Mouse (Mus musculus): ENCODE data around the gene Klk1b24. TPM values are rescaled to one million over a fixed set of nuclear protein-coding genes. Genes with fewer than 3 reads are reported as not detected.
"Not testable (repeated sequence)": the region's sequence is repeated elsewhere in the genome, so short reads cannot be mapped to it uniquely, and the experiment has no call there.

Gene Klk1b24
- not detected for total RNA-seq (2021)

GRCm38 (mm10) chr7:44187936-44188335 lies at the start of gene Klk1b24:
TSS of gene Klk1b24 (plus strand) at chr7:44188236.
- intact Hi-C loops (cut with DNase I); DNase-seq (ENCODE audit: low spot score): not testable (repeated sequence)

- no peak for DNase-seq (ENCODE audit: low spot score)
- intact Hi-C loops (cut with DNase I): no loop called here
Observed at GRCm38 (mm10) chr7:44179299-44180045, 8.6 kb upstream of the Klk1b24 start.

DNA sequence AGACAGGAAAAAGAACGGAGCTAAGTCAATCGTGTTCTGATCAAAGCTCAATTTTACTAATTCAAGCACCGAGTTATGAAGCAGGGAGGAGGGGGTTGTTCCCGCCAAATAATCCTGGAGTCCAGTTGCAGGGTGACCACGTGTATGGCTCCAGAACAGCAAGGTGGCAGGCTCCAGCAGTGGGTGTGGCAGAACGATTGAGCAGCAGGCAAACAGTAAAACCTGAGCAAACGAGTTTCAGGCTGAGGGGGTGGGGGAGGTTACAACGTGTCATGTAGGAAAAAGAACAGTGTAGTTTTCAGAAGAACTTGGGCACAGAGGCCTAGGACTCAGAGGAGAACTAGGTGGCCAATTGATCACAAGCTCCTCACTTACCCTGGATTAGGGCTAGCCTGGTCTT lies 1.5 kb upstream of the Klk1b24 start:
- DNase-seq (ENCODE audit: low spot score); intact Hi-C loops (cut with DNase I): not testable (repeated sequence)

- DNase-seq (ENCODE audit: low spot score); intact Hi-C loops (cut with DNase I): not testable (repeated sequence)
Observed at GRCm38 (mm10) chr7:44193466-44193865, 5.4 kb downstream of the Klk1b24 start.

DNA sequence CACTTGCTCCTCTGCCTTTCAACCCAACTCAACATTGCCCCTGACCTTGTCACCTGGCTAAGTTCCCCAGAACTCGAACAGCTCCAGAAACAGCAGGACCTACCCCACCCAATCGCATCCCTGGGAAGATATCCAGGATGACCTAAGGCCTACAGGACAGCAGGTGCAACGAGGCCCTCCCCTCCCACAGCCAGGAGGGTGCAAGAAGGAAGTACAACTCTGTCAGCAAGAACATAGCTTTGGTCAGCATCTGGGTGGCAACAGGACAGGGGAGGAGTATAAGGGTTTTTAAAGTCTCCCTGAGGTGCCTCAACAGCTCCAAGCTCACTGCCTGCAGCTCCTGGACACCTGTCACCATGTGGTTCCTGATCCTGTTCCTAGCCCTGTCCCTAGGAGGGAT lies 9.9 kb downstream of the Klk1b24 start, which contains the start of gene Klk1b3:
Gene Klk1b3 (plus strand): TSS at position 301 of the 400 bp plus-strand sequence.
- no peak for DNase-seq (ENCODE audit: low spot score)
- intact Hi-C loops (cut with DNase I): no loop called here

GRCm38 (mm10) chr7:44207135-44207534 lies 19.1 kb downstream of the Klk1b24 start, which contains the start of gene Klk1b4:
TSS of gene Klk1b4 (plus strand) at chr7:44207435.
- intact Hi-C loops (cut with DNase I); DNase-seq (ENCODE audit: low spot score): not testable (repeated sequence)

GRCm38 (mm10) chr7:44208307-44208706 lies 20.3 kb downstream of the Klk1b24 start:
- intact Hi-C loops (cut with DNase I): no loop called here
- no peak for DNase-seq (ENCODE audit: low spot score)

DNA sequence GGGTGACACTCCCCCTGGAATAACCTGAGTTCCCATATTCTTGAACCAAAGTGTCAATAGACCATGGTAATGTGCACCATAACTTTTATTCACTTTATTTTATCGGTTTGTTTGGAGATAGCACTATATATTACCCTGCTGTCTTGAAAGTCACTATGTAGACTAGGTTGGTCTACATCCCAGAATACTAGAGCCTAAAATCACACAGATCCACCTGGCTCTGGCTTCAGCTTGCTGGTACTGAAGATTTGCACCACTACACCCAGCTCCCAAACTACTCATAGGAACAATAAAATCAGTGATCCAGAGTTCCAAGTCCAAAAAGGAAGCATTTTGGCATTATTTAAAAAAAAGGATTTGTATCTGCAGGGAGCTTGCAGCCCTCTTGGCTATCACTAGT lies 27.6 kb downstream of the Klk1b24 start, which contains the start of gene Klk1b5:
Gene Klk1b5 (plus strand): TSS at position 301 of the 400 bp plus-strand sequence.
- intact Hi-C loops (cut with DNase I): no loop called here
- no peak for DNase-seq (ENCODE audit: low spot score)

GRCm38 (mm10) chr7:44221601-44222000 lies 33.6 kb downstream of the Klk1b24 start:
- intact Hi-C loops (cut with DNase I); DNase-seq (ENCODE audit: low spot score): not testable (repeated sequence)

- DNase-seq (ENCODE audit: low spot score); intact Hi-C loops (cut with DNase I): not testable (repeated sequence)
Observed at GRCm38 (mm10) chr7:44222335-44222734, 34.3 kb downstream of the Klk1b24 start.

GRCm38 (mm10) chr7:44225076-44225475 lies 37.0 kb downstream of the Klk1b24 start, which contains the start of gene Klk1:
TSS of gene Klk1 (plus strand) at chr7:44225360.
- intact Hi-C loops (cut with DNase I): no loop called here
- no peak for DNase-seq (ENCODE audit: low spot score)

GRCm38 (mm10) chr7:44235909-44236308 lies 47.9 kb downstream of the Klk1b24 start, which contains the start of gene Gm36864:
TSS of gene Gm36864 (plus strand) at chr7:44236177.
- no peak for DNase-seq (ENCODE audit: low spot score)
- intact Hi-C loops (cut with DNase I): no loop called here

GRCm38 (mm10) chr7:44239913-44240312 lies 51.9 kb downstream of the Klk1b24 start:
- intact Hi-C loops (cut with DNase I): no loop called here

GRCm38 (mm10) chr7:44240712-44241111 lies 52.7 kb downstream of the Klk1b24 start:
- intact Hi-C loops (cut with DNase I): no loop called here
- DNase-seq (ENCODE audit: low spot score): no peak

More at GRCm38 (mm10) chr7:44239913-44240312, 51.9 kb downstream of the Klk1b24 start:
- DNase-seq (ENCODE audit: low spot score): no peak

- intact Hi-C loops (cut with DNase I): no loop called here
- no peak for DNase-seq (ENCODE audit: low spot score)
Observed at GRCm38 (mm10) chr7:44241163-44241562, 53.1 kb downstream of the Klk1b24 start.

Other genes with a start within 250 kb of the Klk1b24 start
- gene Klk1b8, start 237.6 kb upstream of the Klk1b24 start, total RNA-seq (2021): not detected
- not detected for gene Klk1b1, start 221.5 kb upstream of the Klk1b24 start, total RNA-seq (2021)
- gene Klk1b9, start 212.2 kb upstream of the Klk1b24 start, total RNA-seq (2021): not detected
- gene Klk1b11, start 192.4 kb upstream of the Klk1b24 start, total RNA-seq (2021): not detected
- under 1 TPM; 0.36 TPM for gene Klk1b26, start 176.1 kb upstream of the Klk1b24 start, total RNA-seq (2021)
- not detected for gene Klk1b27, start 135.9 kb upstream of the Klk1b24 start, total RNA-seq (2021)
- not detected for gene Klk1b21, start 85.9 kb upstream of the Klk1b24 start, total RNA-seq (2021)
- gene Klk1b22, start 75.6 kb upstream of the Klk1b24 start, total RNA-seq (2021): not detected
- gene Klk1b16, start 51.5 kb upstream of the Klk1b24 start, total RNA-seq (2021): not detected
- gene Klk1b3, start 10.0 kb downstream of the Klk1b24 start, total RNA-seq (2021): not detected
- not detected for gene Klk1b4, start 19.2 kb downstream of the Klk1b24 start, total RNA-seq (2021)
- gene Klk1b5, start 27.7 kb downstream of the Klk1b24 start, total RNA-seq (2021): not detected
- gene Klk1, start 37.1 kb downstream of the Klk1b24 start, total RNA-seq (2021): not detected
- not detected for gene Gm36864, start 47.9 kb downstream of the Klk1b24 start, total RNA-seq (2021)
- under 1 TPM; 0.31 to 0.56 TPM for gene 1700028J19Rik, start 58.5 kb downstream of the Klk1b24 start, total RNA-seq (2021)
- gene 2410002F23Rik, start 58.5 kb downstream of the Klk1b24 start, total RNA-seq (2021): 10 to 100 TPM; 14.1 to 14.5 TPM
- not detected for gene Acp4, start 69.1 kb downstream of the Klk1b24 start, total RNA-seq (2021)
- gene Gm15517, start 73.2 kb downstream of the Klk1b24 start, total RNA-seq (2021): not detected
- gene Clec11a, start 118.7 kb downstream of the Klk1b24 start, total RNA-seq (2021): 1 to 10 TPM in 1 of 2 experiments, under 1 TPM in 1; 0.87 to 1.0 TPM
- gene Shank1, start 122.0 kb downstream of the Klk1b24 start, total RNA-seq (2021): 1 to 10 TPM; 1.6 to 2.0 TPM
- 1 to 10 TPM; 1.3 to 2.2 TPM for gene Syt3, start 195.9 kb downstream of the Klk1b24 start, total RNA-seq (2021)
- under 1 TPM; 0.28 to 0.62 TPM for gene 1700008O03Rik, start 197.6 kb downstream of the Klk1b24 start, total RNA-seq (2021)
- gene Lrrc4b, start 240.8 kb downstream of the Klk1b24 start, total RNA-seq (2021): 10 to 100 TPM; 27.9 to 32.7 TPM